Mouse (Mus musculus) stomach, postnatal 0 days (tissue): ENCODE data around the gene Arfgap1. TPM values are rescaled to one million over a fixed set of nuclear protein-coding genes. Genes with fewer than 3 reads are reported as not detected.
A peak's percentile ranks its signal among the peaks of the same experiment; 100 is the strongest.

ENCODE experiments used
- ATAC-seq: fragments of 200-750 bp; cut with Nextera tagmentation; 2 replicates; pipeline ENCODE4 v1.8.0; 2017; ENCODE audit not compliant: low FRiP score, low TSS enrichment
- DNase-seq: peaks from one replicate; pipeline ENCODE4 v3.0.0-alpha.2; 2016; ENCODE audit warnings: low spot score
- H3K27ac ChIP-seq: fragments of 300-500 bp; sonication (generic); replicated peaks from 2 replicates; pipeline ENCODE4 v1.5.1; 2014; ENCODE audit warnings: mild to moderate bottlenecking, control low read depth
- H3K27me3 ChIP-seq: fragments of 300-500 bp; sonication (generic); 2 replicates; pipeline ENCODE4 v1.6.1; 2014; ENCODE audit warnings: low read length; ENCODE audit not compliant: control insufficient read depth, insufficient read depth
- H3K36me3 ChIP-seq: fragments of 300-500 bp; sonication (generic); 2 replicates; pipeline ENCODE4 v1.6.1; 2014; ENCODE audit warnings: low read length, mixed read lengths; ENCODE audit not compliant: control insufficient read depth, insufficient read depth
- H3K4me1 ChIP-seq: fragments of 300-500 bp; sonication (generic); replicated peaks from 2 replicates; pipeline ENCODE4 v1.6.1; 2014; ENCODE audit warnings: antibody characterized with exemption; ENCODE audit not compliant: control insufficient read depth, insufficient read depth
- H3K4me2 ChIP-seq: fragments of 300-500 bp; sonication (generic); replicated peaks from 2 replicates; pipeline ENCODE4 v1.6.1; 2014; ENCODE audit warnings: low read depth, mild to moderate bottlenecking, control low read depth, moderate library complexity
- H3K4me3 ChIP-seq: fragments of 300-500 bp; sonication (generic); 2 replicates; pipeline ENCODE4 v1.5.1; 2014; ENCODE audit warnings: low read depth, low read length, control low read depth
- H3K9ac ChIP-seq: fragments of 300-500 bp; sonication (generic); 2 replicates; pipeline ENCODE4 v1.6.1; 2014; ENCODE audit warnings: mild to moderate bottlenecking, low read length, control low read depth, mixed read lengths
- H3K9me3 ChIP-seq: fragments of 300-500 bp; sonication (generic); 2 replicates; pipeline ENCODE4 v1.6.1; 2016; ENCODE audit warnings: low read length; ENCODE audit not compliant: control insufficient read depth
- CTCF ChIP-seq: IDR thresholded peaks from 2 replicates; pipeline ENCODE4 v1.5.1; 2016; ENCODE audit warnings: antibody characterized with exemption, low read depth, mild to moderate bottlenecking, moderate library complexity
- EP300 ChIP-seq: optimal IDR thresholded peaks from 2 replicates; pipeline ENCODE3; 2016; ENCODE audit warnings: antibody characterized with exemption
- WGBS: fragments of 180-500 bp; shearing (Covaris S2); extraction: QIAGEN DNeasy Blood & Tissue Kit; methylation state at CpG from one replicate; pipeline ENCODE4 v1.1.7; 2014; 5-methylcytosine and 5-hydroxymethylcytosine counted together
- polyA plus RNA-seq: library from polyadenylated mRNA; unstranded; fragments of >200 nt; fragmentation: Nextera tagmentation; extraction: Ambion mirVana; gene quantifications from 2 replicates; pipeline ENCODE4 v1.2.1, GENCODE M21; 2015

Gene Arfgap1
- polyA plus RNA-seq, 1 experiment from 2014 or later, result 45.1 TPM

GRCm38 (mm10) chr2:180963956-180964355 lies 3.1 kb upstream of the Arfgap1 start:
- Histone ChIP-seq H3K4me1 (no peaks in the 10 kb centered on the region; the same call in 1 of the 2 replicates), H3K27ac (peak overlapping the region; percentile 59), H3K4me2 (no peak overlapping the region), H3K36me3 (no peaks in the 10 kb centered on the region), H3K9ac (no peak overlapping the region), H3K27me3 (no peaks in the 10 kb centered on the region), H3K9me3 (no peaks in the 10 kb centered on the region), H3K4me3 (no peak overlapping the region)
- TF ChIP-seq EP300 (no peak), CTCF (peak; percentile 98)
- WGBS, result 4% methylated on average over 5 of the region's 5 CpGs
- DNase-seq (peak; percentile 76), ATAC-seq (no peak)

DNA sequence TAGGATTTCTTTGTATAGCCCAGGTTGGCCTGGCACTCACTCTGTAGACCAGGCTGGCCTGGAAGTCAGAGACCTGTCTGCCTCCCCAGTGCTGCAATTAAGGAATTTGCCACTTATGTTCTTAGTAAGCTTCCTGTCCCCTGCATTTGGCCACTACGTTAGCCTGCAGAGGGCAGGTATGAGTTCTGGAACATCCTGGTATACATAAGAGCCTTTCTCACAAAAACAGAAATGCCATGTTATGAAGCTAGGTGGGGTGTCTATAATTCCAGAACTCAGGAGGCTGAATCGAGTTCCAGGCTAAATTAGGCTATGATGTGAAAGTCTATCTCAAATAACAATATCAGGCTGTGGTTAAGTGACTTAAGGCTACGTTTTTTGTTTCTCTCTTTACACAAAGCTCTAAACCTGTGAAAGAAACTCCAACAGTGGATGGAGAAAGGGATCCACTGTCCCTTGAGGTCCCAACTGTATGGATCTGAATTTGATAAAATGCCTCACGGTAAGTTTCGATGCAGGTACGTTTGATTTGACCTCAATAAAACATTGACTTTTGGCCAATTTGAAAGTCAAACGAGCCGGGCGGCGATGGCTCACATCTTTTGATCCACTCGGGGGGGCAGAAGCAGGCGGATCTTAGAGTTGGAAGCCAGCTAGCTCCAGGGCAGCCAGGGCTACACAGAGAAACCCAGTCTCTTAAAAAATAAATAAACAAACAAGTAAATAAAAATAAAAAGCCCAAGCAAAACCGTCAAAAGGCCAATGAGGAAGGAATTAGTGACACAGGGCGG lies 738 bp upstream of the Arfgap1 start:
- Histone ChIP-seq H3K4me2 (peak overlapping the region; percentile 80), H3K4me3 (peak overlapping the region; percentile 90), H3K9ac (peak overlapping the region; percentile 97), H3K9me3 (no peaks in the 10 kb centered on the region), H3K27ac (peak overlapping the region; percentile 95), H3K36me3 (peaks cover under 1% of the 10 kb centered on the region; the same call in 1 of the 2 replicates), H3K27me3 (no peaks in the 10 kb centered on the region), H3K4me1 (no peaks in the 10 kb centered on the region; the same call in 1 of the 2 replicates)
- 6% methylated on average over 14 of the region's 14 CpGs for WGBS
- DNase-seq (peak; percentile 48), ATAC-seq (peak; percentile 36; the same call in 1 of the 2 replicates)
- TF ChIP-seq CTCF (peak; percentile 74), EP300 (no peak)

DNA sequence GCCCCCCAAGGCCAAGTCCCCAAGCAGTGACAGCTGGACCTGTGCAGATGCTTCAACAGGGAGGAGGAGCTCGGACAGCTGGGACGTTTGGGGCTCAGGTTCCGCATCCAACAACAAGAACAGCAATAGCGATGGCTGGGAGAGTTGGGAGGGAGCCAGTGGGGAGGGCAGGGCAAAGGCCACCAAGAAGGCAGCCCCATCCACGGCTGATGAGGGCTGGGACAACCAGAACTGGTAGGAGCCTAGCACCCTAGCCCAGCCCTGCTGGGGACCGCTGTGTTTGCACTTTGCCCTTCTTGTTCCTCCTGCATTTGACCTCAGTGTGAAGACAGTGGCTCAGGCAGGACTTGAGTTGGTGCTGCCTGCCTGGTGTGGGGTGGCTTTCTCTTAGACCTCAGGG lies 14.1 kb downstream of the Arfgap1 start:
- Histone ChIP-seq H3K9me3 (no peaks in the 10 kb centered on the region), H3K36me3 (peaks cover 45% of the 10 kb centered on the region), H3K9ac (no peak overlapping the region), H3K4me3 (no peak overlapping the region), H3K27me3 (no peaks in the 10 kb centered on the region), H3K4me1 (no peaks in the 10 kb centered on the region), H3K27ac (no peak overlapping the region), H3K4me2 (no peak overlapping the region)
- TF ChIP-seq CTCF, result no peak
- no peak for TF ChIP-seq EP300
- WGBS, result 81% methylated on average over 6 of the region's 6 CpGs
- no peak for ATAC-seq
- DNase-seq, result no peak

DNA sequence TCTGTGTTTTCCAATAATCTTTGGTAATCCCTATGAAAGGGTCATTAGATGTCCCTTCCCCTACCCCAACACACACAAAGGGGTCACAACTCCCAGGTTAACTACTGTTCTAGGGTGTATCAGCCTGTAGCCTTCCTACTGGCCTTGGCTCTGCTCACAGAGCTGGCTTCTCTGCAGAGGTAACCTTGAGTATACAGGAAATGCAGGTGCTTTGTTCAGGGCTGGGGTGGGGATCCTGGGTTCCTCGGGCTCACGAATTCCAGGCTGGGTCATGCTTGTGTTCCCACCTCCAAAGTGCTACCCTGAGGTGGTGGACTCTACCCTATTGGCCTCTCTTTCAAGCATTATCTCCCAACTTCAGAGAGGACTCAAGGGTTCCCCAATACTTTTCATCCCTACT lies 18.6 kb downstream of the Arfgap1 start:
- no peak overlapping the region for H3K4me2 ChIP-seq
- H3K27me3 ChIP-seq, result no peaks in the 10 kb centered on the region
- H3K4me3 ChIP-seq, result no peak overlapping the region
- no peak for ATAC-seq
- H3K4me1 ChIP-seq, result no peaks in the 10 kb centered on the region
- 54% methylated on average over 2 of the region's 2 CpGs for WGBS
- no peak for TF ChIP-seq EP300
- no peak for TF ChIP-seq CTCF
- DNase-seq, result no peak
- H3K36me3 ChIP-seq, result peaks cover 12% of the 10 kb centered on the region
- H3K9ac ChIP-seq, result no peak overlapping the region
- H3K27ac ChIP-seq, result no peak overlapping the region
- H3K9me3 ChIP-seq, result no peaks in the 10 kb centered on the region

DNA sequence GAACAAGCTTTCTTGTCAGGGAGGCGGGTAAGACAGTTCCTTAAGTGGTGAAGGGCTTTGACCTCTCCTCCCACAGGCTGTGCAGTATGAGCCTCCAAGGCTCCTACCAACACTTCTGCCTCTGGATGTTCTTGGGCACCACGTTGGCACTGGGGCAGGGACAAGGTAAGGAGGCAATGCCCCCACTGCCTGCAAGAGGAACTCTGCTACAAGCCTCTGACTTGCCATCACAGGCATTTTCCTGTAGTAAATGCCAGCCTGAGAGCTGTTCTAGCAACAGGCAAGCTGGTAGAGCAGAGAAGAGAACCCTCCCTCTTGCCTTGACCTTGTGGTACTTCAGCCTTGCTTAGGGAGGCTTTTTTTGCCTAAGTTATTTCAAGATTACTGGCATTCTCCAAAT lies 19.4 kb downstream of the Arfgap1 start, which contains the start of gene Col20a1:
Gene Col20a1 (plus strand): TSS at position 87 of the 400 bp plus-strand sequence.
- no peaks in the 10 kb centered on the region for H3K4me1 ChIP-seq
- H3K4me2 ChIP-seq, result no peak within 1 kb of the TSS
- ATAC-seq (no peak), DNase-seq (no peak)
- H3K27ac ChIP-seq, result 0 out of 2 replicates have a peak within 1 kb of the TSS, but pooled peaks have one; percentile 58
- H3K27me3 ChIP-seq, result no peaks in the 10 kb centered on the region
- H3K36me3 ChIP-seq, result peaks cover 4% of the 10 kb centered on the region; the same call in 1 of the 2 replicates
- H3K9ac ChIP-seq, result no peak within 1 kb of the TSS
- 53% methylated on average over 2 of the region's 2 CpGs for WGBS
- H3K9me3 ChIP-seq, result no peaks in the 10 kb centered on the region
- no peak within 1 kb of the TSS for H3K4me3 ChIP-seq
- TF ChIP-seq CTCF, result no peak
- no peak for TF ChIP-seq EP300

DNA sequence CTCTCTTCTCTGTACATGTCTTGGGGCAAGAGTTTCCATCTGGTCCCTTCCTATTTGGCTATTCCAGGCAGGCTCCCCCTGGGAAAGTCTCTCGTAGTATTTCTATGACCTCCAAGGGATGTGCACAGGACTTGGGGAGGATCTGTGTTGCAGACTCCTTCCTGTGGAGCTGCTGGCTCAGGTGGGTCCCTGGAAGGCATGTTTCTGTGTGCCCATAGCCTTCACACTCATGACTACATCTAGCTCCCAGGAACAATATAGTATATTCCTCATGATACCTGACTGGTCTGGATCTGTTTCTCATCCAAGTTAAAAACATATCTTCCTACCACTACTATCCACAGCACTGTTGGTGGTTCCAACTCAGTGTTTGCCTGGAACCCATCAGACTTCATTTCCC lies 20.0 kb downstream of the Arfgap1 start:
- H3K27me3 ChIP-seq, result no peaks in the 10 kb centered on the region
- no peaks in the 10 kb centered on the region for H3K4me1 ChIP-seq
- 0 out of 2 replicates have a peak overlapping the region, but pooled peaks have one; percentile 58 for H3K27ac ChIP-seq
- H3K9me3 ChIP-seq, result no peaks in the 10 kb centered on the region
- ATAC-seq (no peak), DNase-seq (no peak)
- 0 out of 2 replicates have a peak, but pooled peaks cover under 1% of the 10 kb centered on the region for H3K36me3 ChIP-seq
- 71% methylated on average over 1 of the region's 1 CpGs for WGBS
- H3K4me2 ChIP-seq, result no peak overlapping the region
- no peak for TF ChIP-seq CTCF
- no peak for TF ChIP-seq EP300
- no peak overlapping the region for H3K9ac ChIP-seq
- no peak overlapping the region for H3K4me3 ChIP-seq
